Mouse (Mus musculus) E14TG2a.4 (cell line): ENCODE measurements around the gene Ddx23.

Experiments
- CTCF ChIP-seq: conservative IDR thresholded peaks from 2 replicates; pipeline ENCODE4 v1.5.1; 2014; ENCODE audit warnings: low read length
- NANOG ChIP-seq: IDR thresholded peaks from 2 replicates; pipeline ENCODE4 v1.6.1; 2014; ENCODE audit warnings: borderline replicate concordance, low read length, mixed read lengths

DNA sequence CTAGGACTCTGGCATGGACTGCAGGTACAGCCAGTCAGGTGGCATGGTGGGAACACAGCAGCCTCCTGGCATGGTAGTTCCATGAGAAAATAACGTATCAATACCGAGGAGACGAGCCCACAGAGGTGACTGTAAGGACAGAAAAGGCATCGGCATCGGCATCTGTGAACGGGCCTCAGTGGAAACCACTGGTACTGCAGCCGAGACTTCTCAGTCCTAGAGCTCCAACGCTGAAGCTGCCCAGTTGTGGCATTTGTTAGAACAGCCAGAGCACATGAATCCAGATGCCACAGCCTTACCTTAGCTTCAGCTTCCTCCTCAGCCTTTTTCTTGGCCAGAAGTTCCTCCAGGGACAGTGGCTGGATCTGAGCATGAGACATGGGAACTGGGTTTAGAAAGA is 10.5 kb downstream of the Ddx23 start:
- TF ChIP-seq CTCF: no peak
- TF ChIP-seq NANOG: no peak
